Mouse (Mus musculus) CD4-positive naive resting alpha-beta T cell, adult 57 days (primary cell): ENCODE data around the gene Arhgef26. TPM values are rescaled to one million over a fixed set of nuclear protein-coding genes. Genes with fewer than 3 reads are reported as not detected.

ENCODE experiments used
- total RNA-seq: library from RNA; stranded (reverse); gene quantifications from one replicate; pipeline ENCODE4 v1.2.4, GENCODE M21; 2023

The Arhgef26 gene
- total RNA-seq, result not detected

DNA sequence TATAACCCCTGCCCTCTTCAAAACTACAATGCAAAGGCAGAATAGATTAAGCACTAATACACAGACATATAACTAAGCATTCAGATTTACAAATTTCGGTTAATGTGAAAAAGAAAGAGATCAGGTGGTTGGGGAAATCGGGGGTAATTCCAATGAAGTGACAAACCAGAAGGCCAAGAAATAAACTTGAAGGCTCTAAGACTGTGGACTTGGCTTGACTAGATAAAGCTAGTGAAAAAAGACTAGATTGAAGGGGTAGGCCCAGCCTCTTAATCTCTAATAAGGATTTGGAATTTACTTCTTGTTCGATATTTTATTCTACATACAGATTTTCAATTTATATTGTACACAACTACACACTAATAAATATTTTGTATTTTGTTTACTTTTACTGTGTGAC lies at the start of gene Arhgef26:
TSS of gene Arhgef26 (plus strand) at position 301 of the 400 bp plus-strand sequence.

DNA sequence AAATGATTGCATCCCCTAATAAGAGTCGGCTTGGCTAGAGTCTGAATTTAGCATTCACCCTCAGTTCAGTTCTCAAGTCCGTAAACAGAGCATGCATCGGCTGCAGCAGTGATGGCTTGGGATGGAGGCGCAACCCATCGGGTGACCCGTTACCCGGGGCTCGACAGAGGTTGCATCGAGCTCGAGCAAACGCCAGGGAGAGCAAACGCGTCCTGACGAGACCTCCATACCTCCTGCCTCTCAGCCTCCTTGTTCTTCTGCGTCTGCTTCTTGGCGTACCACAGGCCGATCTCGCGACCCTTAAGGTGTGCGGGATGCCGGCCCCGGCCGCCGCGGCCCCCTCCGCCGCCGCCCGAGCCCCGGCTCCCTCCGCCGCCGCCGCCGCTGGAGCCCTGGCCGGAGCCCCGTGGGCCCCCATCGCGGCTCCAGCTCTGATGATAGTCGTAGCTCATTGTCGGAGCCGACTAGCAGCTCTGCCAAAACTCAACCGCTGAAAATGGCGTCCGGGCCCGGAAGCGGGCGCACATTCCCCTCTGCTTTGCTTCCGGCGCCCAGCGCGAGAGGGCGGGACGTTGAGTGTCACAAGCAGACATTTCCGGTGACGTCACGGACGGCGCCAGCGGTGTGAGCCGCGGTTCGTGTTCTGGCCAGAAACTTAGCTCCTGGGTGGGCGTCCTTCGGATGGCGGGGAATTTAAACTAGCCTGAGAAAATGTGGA lies 168.5 kb downstream of the Arhgef26 start, which contains the start of gene Dhx36:
TSS of gene Dhx36 (minus strand) at position 517 of the 718 bp plus-strand sequence.

Other genes with a start within 250 kb of the Arhgef26 start
- gene Dhx36, start 168.7 kb downstream of the Arhgef26 start, total RNA-seq, result 68.6 TPM